Mouse (Mus musculus): ENCODE results near the gene Fam131b.

Fam131b gene

DNA sequence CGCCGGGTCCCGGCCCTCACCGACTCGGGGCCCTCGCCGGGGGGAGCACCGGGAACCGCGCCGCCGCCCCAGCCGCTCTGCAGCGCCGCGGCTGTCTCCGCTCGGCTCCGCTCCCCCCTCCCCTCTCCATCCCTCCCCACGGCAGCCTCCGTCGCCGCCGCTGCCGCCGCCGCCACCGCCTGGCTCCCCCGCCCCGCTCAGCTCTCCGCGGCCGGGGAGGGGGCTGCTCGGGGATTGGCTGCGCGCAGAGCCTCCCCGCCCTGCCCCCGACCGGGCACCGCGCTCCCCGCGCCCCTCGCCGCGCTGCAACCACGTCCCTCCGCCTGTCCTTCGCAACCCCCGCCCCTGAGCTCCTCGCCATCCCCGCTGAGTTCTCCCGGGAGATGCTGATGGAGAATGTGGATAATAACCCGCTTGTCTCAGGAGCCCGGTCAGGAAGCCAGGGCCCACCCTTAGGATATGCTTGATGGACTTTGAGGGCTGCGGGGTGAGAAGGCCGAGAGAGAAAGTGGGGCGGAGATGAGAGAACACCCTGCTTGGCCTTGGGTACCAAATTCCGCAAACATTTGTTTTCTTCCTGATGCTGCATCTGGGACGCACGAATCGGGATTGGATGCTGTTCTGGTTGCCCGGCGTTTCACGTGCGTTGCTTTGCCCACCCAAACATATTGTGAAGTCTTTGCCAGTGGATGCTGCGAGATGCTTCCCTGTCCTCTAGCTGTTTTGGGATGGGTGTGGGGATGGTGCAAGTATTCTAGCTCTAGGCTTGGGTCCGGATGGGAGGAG, at the start of gene Fam131b:
Gene Fam131b, minus strand, starts transcription at position 162 of the 786 bp plus-strand sequence.
- peak; percentile 25 to 35 for DNase-seq

DNA sequence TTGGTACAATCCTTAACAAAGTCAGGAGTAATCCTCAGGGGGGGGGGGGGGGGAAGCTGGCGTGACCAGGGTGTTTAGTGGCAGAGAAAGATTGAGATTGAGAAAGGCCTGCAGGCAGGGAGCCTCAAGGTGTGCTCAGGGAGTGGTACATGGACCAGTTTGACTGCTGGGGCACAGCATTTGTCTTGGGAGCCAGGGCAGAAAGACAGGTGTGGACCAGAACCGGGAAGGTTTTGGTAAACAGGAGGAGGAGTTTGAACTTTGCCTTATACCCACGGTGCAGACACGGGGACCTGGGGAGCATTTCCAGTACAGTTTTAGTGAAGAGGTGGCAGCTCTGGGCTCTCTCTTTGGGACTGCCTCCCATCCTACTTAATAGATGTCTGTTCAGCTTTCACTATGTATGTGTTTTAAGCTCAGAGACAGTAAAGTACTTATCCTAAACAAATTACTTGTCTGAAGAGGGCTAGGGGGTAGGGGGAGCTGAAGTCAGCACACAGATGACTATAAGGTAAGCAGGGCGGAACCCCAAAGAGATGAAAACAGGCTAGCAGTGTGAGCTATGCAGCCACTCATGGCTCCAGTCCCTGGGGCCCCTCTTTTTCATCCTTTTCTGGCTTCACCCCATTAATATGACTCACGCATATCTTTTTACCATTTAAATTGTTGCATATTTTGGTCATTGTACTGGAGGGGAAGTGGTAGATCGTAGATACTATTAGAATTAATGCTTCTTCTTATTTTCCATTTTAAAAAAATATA, 49.4 kb upstream of the Fam131b start:
- no peak for DNase-seq

DNA sequence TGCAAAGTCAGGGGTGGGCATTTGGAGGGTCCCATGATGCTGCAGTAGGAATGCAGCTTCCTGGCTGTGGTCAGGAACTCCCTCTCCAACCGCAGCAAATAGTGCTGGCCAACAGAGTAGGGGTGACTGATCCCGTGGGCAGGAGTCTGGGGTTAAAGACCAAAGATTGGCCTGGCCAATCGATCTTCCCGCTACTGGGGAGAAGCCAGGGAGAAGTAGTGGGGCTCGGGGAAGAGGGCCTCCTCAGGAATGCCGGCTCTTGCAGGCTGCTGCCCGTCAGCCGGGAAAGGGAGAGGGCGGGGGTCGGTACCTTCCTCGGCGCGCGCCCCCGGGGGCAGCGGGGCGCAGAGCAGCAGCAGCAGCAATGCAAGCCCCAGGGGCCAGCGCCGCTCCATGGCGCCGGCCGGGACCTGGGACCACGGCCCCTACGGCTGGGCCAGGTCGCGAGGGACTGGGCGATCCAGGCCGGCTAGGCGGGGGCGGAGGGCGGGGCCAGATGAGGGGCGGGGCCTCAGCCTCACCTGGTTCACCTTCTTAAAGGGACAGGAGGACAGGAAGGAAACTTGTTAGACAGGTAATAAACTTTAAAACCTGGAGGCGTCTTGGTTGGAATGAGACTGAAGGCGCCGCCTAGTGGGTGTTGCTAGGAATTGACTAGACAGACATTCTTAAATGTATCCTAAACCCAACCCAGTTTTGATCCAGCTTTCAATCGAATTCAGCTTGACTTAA, 48.5 kb upstream of the Fam131b start, which contains the start of gene Epha1:
Gene Epha1, minus strand, starts transcription at position 453 of the 732 bp plus-strand sequence.
- DNase-seq: peak; percentile 75 to 77

DNA sequence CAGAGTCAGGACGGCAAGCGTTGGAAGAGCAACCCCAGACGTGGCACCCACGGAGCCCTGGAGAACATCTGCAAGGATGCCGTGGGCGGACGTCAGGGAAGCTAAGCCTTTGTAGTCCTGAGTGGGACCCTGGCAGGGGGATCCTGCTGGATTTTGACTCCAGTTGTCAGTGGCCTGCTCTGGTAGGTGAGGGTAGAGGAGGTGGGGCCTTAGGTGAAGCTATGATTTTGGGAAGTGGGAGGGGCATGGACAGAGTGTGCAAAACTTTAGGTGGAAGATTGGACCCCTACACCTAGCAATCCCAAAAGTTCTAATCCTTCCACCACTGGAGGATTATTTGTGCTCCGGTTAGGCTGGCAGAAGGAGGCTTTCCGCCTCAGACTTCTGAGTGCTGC, 48.0 kb upstream of the Fam131b start:
- no peak for DNase-seq

DNA sequence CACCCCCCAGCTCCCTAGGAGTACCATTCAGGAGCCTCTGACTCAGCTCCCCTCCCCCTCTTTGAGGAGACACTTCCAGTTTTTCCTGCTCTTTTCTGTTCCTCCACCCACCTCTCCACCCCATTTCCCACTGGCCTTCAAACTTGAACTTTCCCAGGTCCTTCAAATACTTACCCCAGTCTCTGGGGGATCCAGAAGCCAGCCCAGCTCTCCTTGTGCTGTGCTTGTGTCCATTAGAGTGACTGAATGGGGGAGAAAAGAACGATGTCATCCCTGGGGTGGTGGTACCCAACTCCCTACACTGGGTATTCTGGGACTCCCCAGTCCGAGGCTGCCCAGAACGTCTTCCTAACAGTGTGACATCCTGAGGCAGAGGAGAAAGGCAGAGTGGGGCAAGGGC, 47.6 kb upstream of the Fam131b start:
- DNase-seq: no peak

DNA sequence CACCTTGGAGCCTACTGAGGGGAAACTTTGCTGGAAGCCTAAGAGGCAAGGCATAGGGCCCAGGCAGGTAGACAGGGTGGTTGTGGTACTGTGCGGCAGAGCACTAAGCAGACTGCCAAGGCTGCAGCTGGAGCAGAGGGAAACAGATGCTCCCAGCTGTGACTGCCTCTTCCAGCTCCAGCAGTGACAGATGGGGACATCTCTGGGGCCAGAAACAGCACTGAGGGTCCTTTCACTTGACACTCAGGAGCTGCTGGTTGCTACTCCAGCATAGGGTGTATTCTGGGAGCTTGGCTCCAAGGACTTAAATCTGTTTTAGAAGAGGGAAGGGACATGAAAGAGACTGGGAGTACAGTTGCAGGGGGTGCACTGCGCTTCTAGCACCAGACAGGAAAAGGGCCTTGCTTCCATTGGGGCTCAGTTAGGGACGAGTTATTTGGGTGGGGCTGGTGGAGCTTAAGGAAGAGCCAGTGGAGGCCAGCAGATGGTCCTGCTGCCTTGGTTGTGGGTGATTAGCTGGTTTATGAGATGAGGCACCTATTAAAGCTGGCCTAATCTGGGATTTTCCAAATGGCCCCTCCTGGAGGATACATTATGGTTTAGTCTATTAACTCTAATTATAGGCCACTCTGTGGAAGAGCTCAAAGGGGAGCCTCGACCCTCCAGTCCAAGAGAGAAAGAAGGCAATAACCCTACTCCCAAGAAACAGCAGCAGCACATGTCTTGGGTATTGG, 46.4 kb upstream of the Fam131b start:
- DNase-seq: no peak

DNA sequence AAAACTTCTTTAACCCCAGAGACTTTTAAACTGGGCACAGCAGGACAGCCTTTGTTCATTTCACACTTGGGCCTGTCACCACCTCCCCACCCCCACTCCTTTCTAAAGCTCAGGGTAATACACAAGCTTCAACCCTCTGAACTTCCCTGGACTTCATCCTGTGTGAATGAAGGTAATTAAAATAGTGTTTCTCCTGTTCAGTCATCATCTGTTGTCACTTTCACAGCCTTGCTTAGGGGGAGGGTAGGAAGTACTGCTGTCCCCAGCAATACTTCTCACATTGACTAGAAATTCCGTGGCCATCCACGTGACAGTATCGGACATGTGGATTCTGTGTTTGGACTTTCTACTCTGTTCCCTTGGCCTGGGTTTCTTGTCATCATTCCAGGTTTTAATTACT, 45.4 kb upstream of the Fam131b start:
- no peak for DNase-seq

DNA sequence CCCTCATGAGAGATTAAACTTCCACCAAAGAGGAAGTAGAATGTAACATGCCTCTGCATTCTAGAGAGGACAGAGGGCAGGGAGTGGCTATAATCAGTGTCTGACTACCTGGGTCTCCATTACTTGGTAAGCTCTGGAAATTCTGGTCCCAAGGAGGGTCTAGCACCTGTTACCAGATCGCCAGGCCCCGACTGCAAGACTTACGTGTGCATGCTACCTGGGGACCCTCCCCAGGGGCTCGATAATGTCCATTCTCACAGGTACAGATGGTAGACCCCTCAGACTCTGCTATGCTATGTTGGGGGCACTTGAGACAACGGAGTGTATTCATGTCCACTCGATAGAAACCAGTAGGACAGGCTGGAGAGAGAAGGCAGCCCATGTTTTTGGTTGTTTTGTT, 40.8 kb upstream of the Fam131b start:
- no peak for DNase-seq

DNA sequence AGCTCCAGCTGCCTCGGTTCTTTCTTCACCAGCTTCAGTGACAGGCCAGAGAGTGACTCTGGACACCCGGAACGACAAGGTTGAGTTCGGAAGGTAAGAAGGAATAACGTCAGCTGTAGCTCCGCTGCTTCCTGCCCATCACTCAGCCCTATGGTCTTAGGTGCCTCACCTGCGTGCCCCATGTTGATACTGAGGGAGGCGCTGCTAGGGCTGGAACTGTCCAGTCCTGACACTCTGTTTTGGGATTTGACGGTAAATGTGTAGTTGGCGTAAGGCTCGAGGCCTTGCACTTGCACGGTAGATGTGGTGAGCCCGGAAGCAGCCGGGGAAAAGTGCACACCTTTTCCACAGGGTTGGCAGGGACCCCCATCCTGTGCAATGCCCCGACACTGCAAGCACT, 40.2 kb upstream of the Fam131b start:
- DNase-seq: no peak

DNA sequence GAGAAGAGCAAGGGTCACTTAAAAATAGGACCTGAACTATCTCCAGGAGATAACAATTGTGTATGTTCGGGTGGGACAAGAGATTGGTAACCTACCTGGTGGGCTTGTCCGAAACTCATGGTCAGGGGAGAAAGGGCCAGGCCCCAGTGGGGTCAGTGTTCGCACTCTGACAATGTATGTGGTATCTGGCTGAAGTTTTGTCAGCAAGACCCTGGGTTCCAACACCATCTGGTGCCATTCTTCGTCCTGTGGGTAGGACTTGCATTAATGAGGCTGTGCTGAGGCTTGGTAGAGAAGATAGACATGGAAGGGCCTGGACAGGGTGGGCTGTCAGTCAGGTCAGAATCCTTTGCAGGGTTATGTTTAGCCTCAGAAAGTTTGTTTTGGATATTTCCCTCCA, 39.6 kb upstream of the Fam131b start:
- DNase-seq: no peak

DNA sequence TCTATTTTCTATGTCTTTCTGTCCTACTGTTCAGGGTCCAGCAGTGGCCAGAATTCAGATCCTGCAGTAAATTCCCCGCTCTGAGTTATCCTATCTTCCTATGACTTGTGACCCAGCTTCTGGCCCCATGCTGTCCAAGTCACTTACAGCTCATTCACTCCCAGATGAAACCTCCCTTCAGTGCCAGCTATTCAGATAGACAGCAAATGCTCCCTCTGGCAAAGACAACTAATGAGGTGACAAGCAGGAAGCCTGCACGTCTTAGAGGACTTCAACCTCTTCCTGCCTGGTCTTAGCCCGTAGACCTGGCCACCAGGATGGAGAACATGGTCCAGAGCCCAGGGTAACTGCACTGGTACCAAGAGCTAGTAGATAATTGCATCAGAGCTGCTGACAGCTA, 38.5 kb upstream of the Fam131b start:
- no peak for DNase-seq

DNA sequence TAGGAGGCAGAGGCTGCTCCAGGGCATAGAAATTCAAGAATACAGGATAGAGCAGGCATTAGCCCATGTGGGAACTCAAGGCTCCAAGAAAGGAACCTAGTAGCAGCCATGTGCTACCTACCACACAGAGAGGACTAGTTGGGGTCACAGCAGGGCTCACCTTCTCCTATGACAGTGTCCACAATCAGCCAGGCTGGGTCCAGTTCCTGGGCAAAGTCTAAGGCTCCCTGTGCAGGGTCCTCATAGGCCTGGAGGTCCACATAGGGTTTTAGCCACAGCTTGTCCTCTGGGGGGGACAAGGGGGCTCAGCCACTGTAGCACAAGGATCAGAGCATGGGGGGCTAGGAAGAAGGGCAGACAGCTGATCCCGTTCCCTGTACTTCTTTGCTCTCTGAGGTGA, 38.1 kb upstream of the Fam131b start:
- no peak for DNase-seq

DNA sequence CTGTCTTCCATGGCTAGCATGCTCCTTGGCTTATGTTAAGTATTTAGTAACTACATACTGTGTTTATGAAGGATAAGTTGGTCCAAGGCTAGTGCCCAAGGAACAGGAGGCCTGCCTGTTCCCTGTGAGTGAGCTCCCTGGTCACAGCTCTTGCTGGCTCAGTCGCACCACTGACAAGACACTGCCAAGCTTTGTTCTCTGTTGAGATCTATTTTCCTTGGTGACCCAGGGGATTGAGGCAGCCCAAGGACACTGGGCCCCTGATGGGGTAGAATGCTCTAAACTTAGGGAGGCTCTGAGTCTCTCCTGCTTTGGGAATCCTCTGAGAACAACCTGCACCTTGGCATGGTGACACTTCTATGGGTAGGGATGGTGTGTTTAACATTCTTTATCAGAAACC, 37.6 kb upstream of the Fam131b start:
- no peak for DNase-seq

DNA sequence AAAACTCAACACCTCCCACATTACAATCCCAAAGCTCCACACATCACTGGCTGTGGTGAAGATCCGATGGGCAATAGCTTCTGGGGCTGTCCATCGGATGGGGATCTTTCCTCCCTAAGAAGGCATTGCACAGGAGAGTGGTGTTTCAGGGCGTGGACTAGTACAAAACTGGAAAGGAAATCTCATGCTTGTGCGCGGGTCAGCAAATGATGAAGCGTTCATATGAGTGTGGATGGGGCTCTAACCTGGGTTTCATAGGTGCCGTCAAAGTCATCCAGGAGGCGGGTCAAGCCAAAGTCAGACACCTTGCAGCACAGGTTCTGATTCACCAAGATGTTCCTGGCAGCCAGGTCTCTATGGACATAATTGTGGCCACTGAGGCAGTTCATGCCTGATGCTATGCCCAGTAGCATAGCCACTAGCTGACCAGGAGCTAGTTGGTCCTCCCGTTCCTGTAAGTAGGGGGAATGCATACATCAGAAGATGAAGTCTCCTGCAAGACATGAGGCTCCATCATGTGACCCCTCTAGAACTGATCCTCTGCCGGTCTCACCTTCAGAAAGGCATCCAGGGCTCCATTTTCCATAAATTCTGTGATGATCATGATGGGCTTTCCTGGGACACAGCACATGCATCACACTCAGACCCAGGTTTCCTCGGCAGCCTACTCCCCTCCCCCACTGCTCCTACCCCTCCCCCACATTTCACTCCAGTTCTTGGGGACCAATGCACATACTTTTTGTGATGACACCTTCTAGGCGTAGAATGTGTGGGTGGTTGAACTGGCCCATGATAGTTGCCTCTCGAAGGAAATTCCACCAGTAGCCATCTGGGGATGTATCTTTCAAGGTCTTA, 36.8 kb upstream of the Fam131b start:
- DNase-seq: no peak

DNA sequence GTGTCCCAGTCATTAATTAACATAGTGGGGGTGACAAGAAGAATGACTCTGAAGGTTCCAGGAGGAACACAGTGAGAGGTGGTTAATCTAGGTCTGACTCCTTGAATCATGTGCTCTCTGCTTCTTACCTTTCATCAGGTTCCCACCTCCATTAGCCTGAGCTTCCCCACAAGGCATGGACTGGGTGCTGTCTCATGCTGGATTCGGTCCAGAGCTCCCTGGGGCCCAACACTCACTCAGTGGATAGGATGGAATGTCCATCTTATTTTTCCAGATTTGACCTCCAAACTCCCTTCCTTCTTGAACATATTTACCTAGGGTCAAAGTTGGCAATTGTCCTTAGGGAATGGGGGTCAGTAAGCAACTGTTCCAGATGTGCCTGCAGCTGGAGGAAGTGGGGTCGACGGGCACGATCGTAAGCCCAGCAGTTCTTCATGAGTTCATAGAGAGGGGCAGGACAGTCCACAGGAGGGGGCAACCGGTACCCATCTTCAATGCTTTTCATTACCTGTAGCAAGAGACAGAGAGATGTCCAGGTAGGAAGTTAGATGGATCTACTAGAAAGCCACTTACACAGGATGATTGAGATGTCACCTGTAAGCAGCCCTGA, 35.9 kb upstream of the Fam131b start:
- DNase-seq: no peak

DNA sequence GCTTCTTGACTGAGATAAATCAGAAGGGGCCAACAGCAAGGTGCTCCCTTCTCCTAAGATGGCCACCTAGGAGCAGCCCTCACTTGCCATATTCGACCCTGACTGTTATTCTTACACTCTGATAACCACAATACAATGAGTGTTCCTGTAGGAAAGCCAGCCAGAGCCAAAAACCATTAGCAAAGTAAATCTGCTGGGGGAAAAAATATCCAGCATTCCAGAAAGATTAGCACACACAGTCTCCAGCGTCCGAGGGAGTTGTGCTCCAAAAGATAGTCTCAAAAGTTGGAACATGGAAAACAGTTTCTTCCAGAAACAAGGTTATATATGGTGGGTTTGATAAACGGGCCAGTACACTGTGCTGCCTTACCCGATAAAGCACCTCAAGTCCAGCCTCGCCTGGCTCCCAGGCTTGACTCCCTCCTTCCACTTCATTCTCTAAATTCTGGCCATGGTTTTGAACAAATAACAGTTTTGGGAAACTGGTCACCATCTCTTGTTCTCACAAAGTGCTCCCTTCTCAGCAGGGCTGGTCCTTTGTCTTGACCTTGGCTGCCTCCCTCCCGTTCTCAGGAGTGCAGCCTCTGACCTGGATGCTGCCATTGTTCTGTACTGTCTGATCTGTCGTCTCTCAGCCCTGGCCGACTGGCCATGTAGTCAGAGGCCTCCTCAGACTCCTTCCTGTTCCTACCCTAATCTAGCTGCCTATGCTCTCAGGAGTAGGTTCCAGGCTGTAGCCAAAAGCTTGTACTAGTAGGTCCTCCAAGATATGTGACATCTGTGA, 35.1 kb upstream of the Fam131b start:
- no peak for DNase-seq

DNA sequence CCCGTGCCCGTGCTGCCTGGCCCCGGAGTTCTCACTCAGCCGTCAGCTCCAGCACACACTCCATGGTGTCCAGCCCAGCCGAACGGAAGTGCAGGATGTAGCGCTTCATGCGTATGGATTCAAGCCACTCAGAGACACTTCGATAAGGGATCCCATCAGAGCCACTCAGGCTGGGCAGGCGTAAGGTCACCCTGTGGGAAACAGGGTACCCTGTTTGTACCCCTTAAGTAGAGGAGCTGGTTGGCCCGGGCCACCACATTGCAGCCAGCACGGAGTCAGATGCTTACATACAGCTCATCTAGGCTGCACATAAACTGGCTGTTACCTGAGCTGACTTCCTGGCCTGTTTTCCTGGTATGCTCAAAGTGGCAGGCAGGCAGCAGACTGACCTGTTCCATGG, 34.5 kb upstream of the Fam131b start:
- DNase-seq: no peak

DNA sequence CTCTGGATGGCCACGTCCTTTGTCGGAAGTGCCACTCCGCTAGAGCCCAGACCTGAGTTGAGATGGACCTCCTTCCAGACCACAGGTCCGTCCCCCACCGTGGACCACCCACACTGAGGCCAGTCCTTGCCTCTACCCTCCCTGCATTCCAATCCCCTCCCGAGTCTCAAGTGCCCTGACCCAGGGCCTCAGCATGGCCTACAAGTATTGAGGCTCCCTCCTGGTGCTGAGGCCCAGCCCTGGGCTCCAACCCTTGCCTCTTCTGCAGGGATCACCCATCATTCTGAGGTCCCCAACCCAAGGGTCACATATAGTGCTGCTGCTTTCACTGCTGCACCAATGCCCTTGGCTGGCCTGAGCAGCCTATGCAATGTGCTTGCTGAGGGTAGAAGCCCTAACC, 33.5 kb upstream of the Fam131b start:
- DNase-seq: no peak

DNA sequence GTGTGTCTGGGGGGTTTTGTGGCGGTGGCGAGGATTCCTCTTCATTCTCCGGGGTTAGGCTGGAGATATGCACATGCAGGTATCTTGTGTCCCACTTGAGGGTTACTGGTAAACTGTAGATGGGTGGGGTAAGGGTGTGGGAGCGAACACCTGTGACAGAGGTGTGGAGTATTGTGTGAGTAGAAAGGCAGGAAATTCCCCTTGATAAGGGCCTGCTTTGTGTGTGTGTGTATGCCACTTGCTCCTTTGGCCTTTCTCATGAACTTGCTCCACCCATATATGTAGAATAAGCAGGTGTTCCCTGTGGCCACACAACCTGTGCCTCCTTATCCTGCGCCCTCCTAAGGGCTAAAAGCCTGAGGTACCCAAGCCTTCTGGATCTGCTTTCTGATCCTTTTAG, 32.5 kb upstream of the Fam131b start:
- no peak for DNase-seq

DNA sequence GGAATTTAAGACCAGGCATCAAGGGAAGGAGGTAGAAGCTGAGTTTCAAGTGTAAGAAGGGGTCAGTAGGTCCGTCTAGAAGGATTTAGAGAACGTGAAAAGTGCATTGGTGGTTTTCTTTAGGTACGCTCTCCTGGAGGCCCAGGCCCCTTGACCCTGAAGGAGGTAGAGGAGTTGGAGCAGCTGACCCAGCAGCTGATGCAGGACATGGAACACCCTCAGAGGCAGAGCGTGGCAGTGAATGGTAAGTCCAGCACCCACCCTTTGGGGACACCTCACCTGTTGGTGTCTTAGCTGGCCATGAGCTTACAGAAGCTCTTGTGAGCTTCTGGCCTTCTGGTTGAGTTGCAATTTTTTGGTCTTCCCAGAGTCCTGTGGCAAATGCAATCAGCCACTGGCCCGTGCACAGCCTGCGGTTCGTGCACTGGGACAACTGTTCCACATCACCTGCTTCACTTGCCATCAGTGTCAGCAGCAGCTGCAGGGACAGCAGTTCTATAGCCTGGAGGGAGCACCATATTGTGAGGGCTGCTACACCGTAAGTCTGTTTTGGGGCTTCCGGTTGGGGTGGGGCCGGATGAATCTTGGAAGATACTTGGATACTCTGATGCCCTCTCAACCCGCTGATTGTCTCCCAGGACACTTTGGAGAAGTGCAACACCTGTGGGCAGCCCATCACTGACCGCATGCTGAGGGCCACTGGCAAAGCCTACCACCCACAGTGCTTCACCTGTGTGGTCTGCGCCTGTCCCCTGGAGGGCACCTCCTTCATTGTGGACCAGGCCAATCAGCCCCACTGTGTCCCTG, 31.6 kb upstream of the Fam131b start:
- DNase-seq: no peak
